Mouse (Mus musculus) liver (tissue): ENCODE measurements around the gene Nr2f6.

Source experiments
- DNase-seq: peaks from one replicate; pipeline ENCODE4 v3.0.0-alpha.2; 2020; ENCODE audit warnings: mixed read lengths

Nr2f6 gene

DNA sequence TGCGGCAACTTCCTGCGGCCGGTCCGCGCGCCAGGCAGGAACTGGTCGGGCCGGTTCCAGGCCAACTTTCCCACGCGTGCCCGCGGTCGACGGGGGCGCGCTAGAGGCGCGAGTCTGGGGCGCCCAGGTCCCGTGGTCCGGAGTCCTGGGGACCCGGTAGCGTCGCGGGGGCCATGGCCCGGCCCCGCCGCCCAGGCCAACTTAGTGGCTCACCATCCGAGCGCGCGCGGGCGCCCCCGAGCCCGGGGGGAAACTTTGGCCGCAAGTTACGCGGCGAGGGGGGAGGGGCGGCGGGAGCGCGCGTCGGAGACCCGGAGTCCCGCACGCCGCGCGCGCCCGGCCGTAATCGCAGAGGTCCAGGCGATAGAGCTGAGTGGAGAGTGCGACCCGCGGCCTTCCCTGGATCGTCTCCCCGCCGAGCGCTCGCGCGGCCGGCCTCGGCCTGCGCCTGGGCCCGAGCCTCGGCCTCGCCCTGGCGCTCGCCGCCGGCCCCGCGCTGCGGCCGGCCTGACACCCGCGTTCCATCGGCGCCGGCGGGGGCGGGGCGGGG, at the start of gene Nr2f6:
TSS of gene Nr2f6 (minus strand) at position 540 of the 550 bp plus-strand sequence.
- peak; percentile 66 for DNase-seq

GRCm38 (mm10) chr8:71422121-71422520, 40.4 kb upstream of the Nr2f6 start:
- no peak for DNase-seq

- DNase-seq, result no peak
Observed at GRCm38 (mm10) chr8:71411535-71412273, 29.9 kb upstream of the Nr2f6 start.

DNA sequence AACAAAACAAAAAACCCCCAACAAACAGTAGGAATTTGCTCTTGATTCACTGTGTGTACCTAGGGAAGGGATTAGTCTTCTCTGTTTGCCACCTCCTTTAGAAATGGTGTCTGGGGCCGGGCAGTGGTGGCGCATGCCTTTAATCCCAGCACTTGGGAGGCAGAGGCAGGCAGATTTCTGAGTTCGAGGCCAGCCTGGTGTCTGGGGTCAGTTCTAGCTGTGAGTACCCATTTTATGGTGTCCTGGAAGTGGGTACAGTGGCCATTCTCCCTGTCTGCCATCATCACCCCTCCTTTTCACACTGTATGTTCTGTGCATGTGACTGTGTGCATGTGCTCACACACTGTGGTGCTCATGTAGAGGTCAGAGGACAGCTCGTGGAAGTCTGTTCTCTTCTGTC, 26.5 kb upstream of the Nr2f6 start:
- DNase-seq, result no peak

- DNase-seq, result no peak
Observed at GRCm38 (mm10) chr8:71407441-71407840, 25.7 kb upstream of the Nr2f6 start.

- peak; percentile 88 for DNase-seq
Observed at GRCm38 (mm10) chr8:71406099-71407015, 24.6 kb upstream of the Nr2f6 start.

GRCm38 (mm10) chr8:71405401-71406098, 23.8 kb upstream of the Nr2f6 start, which contains the start of gene Ankle1:
Gene Ankle1 (plus strand): TSS chr8:71406010.
- DNase-seq, result peak; percentile 98

DNA sequence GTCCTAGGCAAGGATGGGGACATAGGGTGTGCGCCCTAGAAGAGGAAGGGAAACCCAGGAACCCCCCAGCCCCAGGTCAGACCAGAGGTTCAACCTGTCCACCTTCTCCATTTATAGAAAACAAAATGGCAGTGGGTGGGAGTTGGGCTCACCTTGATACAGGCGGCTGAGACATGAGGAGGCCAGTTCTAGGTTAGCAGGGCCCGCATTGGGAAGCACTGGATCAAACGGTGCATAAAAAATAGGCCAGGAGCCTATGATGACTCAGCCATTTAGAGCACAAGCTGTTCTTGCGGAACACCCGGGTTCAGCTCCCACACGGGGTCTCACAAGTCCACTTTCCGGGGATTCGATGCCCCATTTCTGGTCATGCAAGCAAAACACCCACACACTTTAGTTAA, 23.2 kb upstream of the Nr2f6 start:
- DNase-seq, result no peak

- no peak for DNase-seq
Observed at GRCm38 (mm10) chr8:71404011-71404410, 22.3 kb upstream of the Nr2f6 start.

DNA sequence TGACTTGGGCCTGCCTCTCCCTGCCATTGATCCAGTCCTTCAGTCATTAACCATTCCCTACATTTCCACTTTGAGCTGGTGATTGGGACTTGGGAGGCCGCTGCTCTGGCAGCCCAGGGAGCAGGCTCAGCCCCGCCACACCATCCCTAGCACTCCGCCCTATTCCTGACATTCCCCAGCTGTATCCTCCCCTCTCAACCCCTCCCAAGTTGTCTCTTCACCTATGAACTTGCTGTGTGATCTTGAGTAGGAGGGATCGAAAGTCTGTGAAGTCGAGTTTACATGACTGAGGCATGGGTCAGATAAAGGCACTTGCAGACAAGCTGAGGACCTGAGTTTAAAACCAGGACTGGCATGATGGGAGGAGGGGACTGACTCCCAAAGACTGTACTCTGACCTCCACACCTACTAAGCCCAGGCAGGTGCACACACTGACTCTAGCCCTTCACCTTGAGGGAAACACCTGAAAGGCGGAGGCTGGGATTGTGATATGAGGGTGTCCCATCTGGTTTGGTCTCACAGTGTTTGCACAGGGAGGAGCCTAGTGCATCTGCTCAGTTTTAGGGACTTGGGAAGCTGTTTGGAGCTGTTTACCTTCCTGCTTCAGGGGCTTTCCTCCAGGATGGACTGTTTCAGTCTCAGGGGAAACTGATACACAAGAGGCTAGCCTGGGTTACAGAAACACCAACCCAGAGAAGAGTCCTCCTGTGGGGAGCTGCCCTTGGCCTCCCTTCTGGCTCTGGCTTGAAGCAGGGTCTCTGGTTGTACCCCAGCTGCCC, 21.5 kb upstream of the Nr2f6 start:
- peak; percentile 1 for DNase-seq

GRCm38 (mm10) chr8:71402446-71402964, 20.7 kb upstream of the Nr2f6 start:
- DNase-seq, result peak; percentile 2

- DNase-seq, result peak; percentile 2
Observed at GRCm38 (mm10) chr8:71401454-71401853, 19.7 kb upstream of the Nr2f6 start.

- DNase-seq, result peak; percentile 1
Observed at GRCm38 (mm10) chr8:71400826-71401225, 19.1 kb upstream of the Nr2f6 start.

GRCm38 (mm10) chr8:71397701-71398100, 15.9 kb upstream of the Nr2f6 start:
- DNase-seq, result no peak

DNA sequence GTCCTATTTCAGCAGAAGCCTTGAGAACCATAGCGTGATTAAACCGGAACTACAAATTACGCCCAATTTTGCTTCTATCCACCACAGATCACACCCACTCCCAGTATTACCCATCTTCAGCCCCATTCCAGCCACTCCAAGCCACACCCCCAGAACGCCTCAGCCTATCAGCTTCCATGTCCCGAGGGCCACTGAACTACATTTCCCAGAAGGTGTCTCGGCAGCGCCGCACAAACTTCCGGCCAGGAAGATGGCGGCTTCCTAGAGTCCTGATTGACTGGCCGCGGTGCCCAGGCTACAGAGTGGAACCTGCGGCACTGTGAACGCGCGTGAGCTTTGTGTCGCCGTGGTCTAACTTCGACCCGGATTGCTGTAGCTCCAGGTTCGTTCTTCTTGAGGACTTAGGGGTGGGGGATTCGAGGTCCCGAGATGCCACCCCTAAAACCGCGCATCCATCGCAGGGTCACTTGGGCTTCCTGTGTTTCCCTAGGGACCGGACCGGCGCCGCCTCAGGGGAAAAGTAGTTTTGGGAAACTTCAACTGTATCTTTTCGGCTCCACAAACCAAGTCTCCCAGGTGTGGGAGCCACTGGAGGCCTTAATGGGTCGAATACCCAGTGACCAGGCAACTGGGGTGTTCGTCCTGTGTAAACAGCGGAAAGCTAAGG, 15.0 kb upstream of the Nr2f6 start, which contains the start of gene Babam1:
TSS of gene Babam1 (plus strand) at position 223 of the 667 bp plus-strand sequence.
- DNase-seq, result peak; percentile 93

- no peak for DNase-seq
Observed at GRCm38 (mm10) chr8:71395629-71396028, 13.9 kb upstream of the Nr2f6 start, which contains the start of gene Ushbp1. Gene Ushbp1 (minus strand): TSS chr8:71395802.

DNA sequence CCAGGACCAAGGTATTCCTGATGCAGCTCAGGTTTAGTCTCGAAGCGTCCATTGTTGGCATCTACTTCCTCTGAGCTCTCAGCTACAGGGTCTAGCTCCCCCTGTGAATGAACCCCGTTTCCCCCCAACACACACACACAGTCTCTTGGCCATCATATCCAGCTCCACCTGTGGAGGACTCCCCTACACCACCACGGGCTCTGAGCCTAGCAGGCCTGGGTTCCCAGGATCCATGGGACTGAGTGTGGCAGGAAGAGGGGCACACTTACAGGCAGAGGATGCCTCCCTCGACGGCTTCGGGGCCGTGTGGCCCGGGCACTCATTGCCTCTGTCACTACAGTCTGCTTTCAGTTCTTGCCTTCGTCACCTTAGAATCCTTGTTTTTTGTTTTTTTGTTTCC, 13.3 kb upstream of the Nr2f6 start:
- peak; percentile 2 for DNase-seq

DNA sequence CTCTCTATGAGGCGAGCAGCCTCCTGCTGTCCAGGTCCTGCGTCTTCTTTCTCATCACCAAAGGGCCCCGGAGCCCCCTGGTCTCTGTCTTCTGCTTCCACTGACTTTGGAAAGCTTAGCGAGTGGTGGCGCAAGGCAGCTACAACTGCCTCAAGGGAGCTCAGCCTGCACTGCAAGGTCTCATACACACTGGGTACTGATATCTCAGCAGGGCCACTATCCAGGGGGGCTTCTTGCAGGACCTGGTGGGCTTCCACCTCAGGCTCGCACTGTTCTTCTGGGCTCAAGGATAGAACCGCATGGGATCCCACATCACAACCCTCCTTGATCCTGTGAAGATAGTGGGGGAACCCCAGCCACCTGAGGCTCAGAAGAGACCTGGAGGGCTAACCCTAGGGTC, 12.7 kb upstream of the Nr2f6 start:
- no peak for DNase-seq

DNA sequence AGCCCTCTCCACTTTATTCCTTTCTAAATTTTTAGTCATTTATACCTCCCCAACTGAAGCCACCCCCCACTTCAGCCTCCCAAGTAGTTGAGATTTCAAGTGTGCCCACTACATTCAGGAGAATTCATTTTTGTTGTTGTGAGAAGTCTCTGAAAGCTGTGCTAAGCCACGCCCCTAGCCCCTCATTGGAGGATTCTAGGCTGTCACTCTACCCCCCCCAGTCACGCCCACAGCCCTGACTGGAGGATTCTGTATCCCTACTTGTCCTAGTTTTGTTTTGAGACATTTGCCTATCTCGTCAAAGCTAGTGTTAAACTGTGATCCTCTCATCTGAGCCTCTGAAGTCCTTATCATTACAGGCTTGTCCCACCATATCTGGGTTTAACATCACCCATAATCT, 11.1 kb upstream of the Nr2f6 start:
- DNase-seq, result peak; percentile 74

- no peak for DNase-seq
Observed at GRCm38 (mm10) chr8:71392391-71392790, 10.6 kb upstream of the Nr2f6 start.

DNA sequence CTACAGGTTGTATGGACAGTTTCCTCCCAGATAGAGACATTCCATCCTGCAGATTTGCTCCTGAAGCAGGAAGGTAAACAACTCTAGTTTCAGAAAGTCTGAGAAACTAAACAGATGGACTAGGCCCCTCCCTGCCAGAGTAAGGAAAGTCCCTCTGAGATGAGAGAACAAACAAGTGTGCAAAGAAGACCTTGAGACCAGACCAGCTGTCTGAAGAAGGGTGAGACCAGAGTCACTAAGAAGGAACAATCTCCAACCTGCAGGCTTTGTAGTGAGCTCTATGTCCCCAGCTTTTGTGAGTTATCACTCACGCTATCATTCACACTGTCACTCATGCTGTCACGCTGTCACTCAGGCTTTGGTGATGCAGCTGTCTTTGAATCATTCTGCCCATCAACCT, 9.9 kb upstream of the Nr2f6 start:
- no peak for DNase-seq
